Mouse (Mus musculus): Measurements from ENCODE around the gene Hectd3. TPM values are rescaled to one million over a fixed set of nuclear protein-coding genes. Genes with fewer than 3 reads are reported as not detected.

The Hectd3 gene
- polyA plus RNA-seq, 1 experiment, result 71.2 TPM

- WGBS, result 66% methylated on average over 6 of the region's 6 CpGs
- no peak for DNase-seq (ENCODE audit: low read depth, low spot score)
Observed at GRCm38 (mm10) chr4:117013596-117013995, 18.5 kb downstream of the Hectd3 start.

- DNase-seq (ENCODE audit: low read depth, low spot score), result no peak
- WGBS, result 58% methylated on average over 4 of the region's 4 CpGs
Observed at GRCm38 (mm10) chr4:117014901-117015415, 19.8 kb downstream of the Hectd3 start.

GRCm38 (mm10) chr4:117017738-117018137, 22.6 kb downstream of the Hectd3 start:
- WGBS, result 78% methylated on average over 2 of the region's 2 CpGs
- DNase-seq (ENCODE audit: low read depth, low spot score), result no peak

- no peak for DNase-seq (ENCODE audit: low read depth, low spot score)
- WGBS, result 86% methylated on average over 7 of the region's 7 CpGs
Observed at GRCm38 (mm10) chr4:117018327-117018726, 23.2 kb downstream of the Hectd3 start.

GRCm38 (mm10) chr4:117019206-117020134, 24.4 kb downstream of the Hectd3 start, which contains the start of gene Eif2b3:
Eif2b3 (plus strand) TSS chr4:117019402.
- DNase-seq (ENCODE audit: low read depth, low spot score), result peak; percentile 66

GRCm38 (mm10) chr4:117023469-117023868, 28.4 kb downstream of the Hectd3 start:
- DNase-seq (ENCODE audit: low read depth, low spot score), result no peak
- 97% methylated on average over 4 of the region's 4 CpGs for WGBS

More at GRCm38 (mm10) chr4:117019206-117020134, 24.4 kb downstream of the Hectd3 start, which contains the start of gene Eif2b3:
- WGBS, result under 1% methylated on average over 61 of the region's 61 CpGs

GRCm38 (mm10) chr4:117031105-117031504, 36.0 kb downstream of the Hectd3 start:
- 93% methylated on average over 1 of the region's 1 CpGs for WGBS

GRCm38 (mm10) chr4:117039925-117040687, 45.0 kb downstream of the Hectd3 start:
- WGBS, result 9% methylated on average over 9 of the region's 9 CpGs
- DNase-seq (ENCODE audit: low read depth, low spot score), result no peak

More at GRCm38 (mm10) chr4:117031105-117031504, 36.0 kb downstream of the Hectd3 start:
- DNase-seq (ENCODE audit: low read depth, low spot score), result no peak

- 10% methylated on average over 1 of the region's 1 CpGs for WGBS
- DNase-seq (ENCODE audit: low read depth, low spot score), result no peak
Observed at GRCm38 (mm10) chr4:117040791-117041190, 45.7 kb downstream of the Hectd3 start.

GRCm38 (mm10) chr4:117041283-117041721, 46.2 kb downstream of the Hectd3 start:
- 8% methylated on average over 4 of the region's 4 CpGs for WGBS
- DNase-seq (ENCODE audit: low read depth, low spot score), result no peak

GRCm38 (mm10) chr4:117048836-117049235, 53.7 kb downstream of the Hectd3 start:
- WGBS, result 46% methylated on average over 3 of the region's 3 CpGs
- DNase-seq (ENCODE audit: low read depth, low spot score), result no peak

GRCm38 (mm10) chr4:117049485-117049884, 54.4 kb downstream of the Hectd3 start:
- no peak for DNase-seq (ENCODE audit: low read depth, low spot score)
- 97% methylated on average over 1 of the region's 1 CpGs for WGBS

GRCm38 (mm10) chr4:117052626-117053025, 57.5 kb downstream of the Hectd3 start:
- DNase-seq (ENCODE audit: low read depth, low spot score), result no peak
- WGBS, result 79% methylated on average over 4 of the region's 4 CpGs

- no peak for DNase-seq (ENCODE audit: low read depth, low spot score)
- WGBS, result 89% methylated on average over 4 of the region's 4 CpGs
Observed at GRCm38 (mm10) chr4:117053956-117054355, 58.8 kb downstream of the Hectd3 start.

Other genes starting within 250 kb of the Hectd3 start
- gene Toe1, start 187.7 kb upstream of the Hectd3 start, polyA plus RNA-seq (2012; rRNA removed), result 22.0 and 24.9 TPM in 2 replicates
- 4.7 and 5.6 TPM in 2 replicates for gene Mutyh, start 187.6 kb upstream of the Hectd3 start, polyA plus RNA-seq (2012; rRNA removed)
- 8.3 and 8.4 TPM in 2 replicates for gene Hpdl, start 173.6 kb upstream of the Hectd3 start, polyA plus RNA-seq (2012; rRNA removed)
- 6.4 and 10.7 TPM in 2 replicates for gene Zswim5, start 117.9 kb upstream of the Hectd3 start, polyA plus RNA-seq (2012; rRNA removed)
- 37.8 and 47.5 TPM in 2 replicates for gene Urod, start 904 bp upstream of the Hectd3 start, polyA plus RNA-seq (2012; rRNA removed)
- 5.2 and 7.1 TPM in 2 replicates for gene Eif2b3, start 24.1 kb downstream of the Hectd3 start, polyA plus RNA-seq (2012; rRNA removed)
- gene Ptch2, start 100.8 kb downstream of the Hectd3 start, polyA plus RNA-seq (2012; rRNA removed), result 1.6 and 3.6 TPM in 2 replicates
- gene Btbd19, start 130.4 kb downstream of the Hectd3 start, polyA plus RNA-seq (2012; rRNA removed), result 7.8 and 8.2 TPM in 2 replicates
- 0.31 and 0.47 TPM in 2 replicates for gene Tctex1d4, start 131.5 kb downstream of the Hectd3 start, polyA plus RNA-seq (2012; rRNA removed)
- 12.7 and 17.1 TPM in 2 replicates for gene Plk3, start 138.6 kb downstream of the Hectd3 start, polyA plus RNA-seq (2012; rRNA removed)
- 620 and 649 TPM in 2 replicates for gene Rps8, start 160.9 kb downstream of the Hectd3 start, polyA plus RNA-seq (2012; rRNA removed)
- 5.8 and 8.1 TPM in 2 replicates for gene Kif2c, start 187.3 kb downstream of the Hectd3 start, polyA plus RNA-seq (2012; rRNA removed)

Data from large intestine, adult 2 months (tissue).